Mouse (Mus musculus) CD4-positive, CD25-positive, alpha-beta regulatory T cell, adult 2 months (primary cell): Measurements from ENCODE around the gene Olfr1350.
"Not testable (repeated sequence)": the region's sequence is repeated elsewhere in the genome, so short reads cannot be mapped to it uniquely, and the experiment has no call there.

ENCODE experiments used
- DNase-seq: peaks from one replicate; pipeline ENCODE4 v3.0.0-alpha.2; 2012; ENCODE audit warnings: low read depth, low spot score

Gene Olfr1350

GRCm38 (mm10) chr7:6564541-6564940 lies at the start of gene Olfr1350:
TSS of gene Olfr1350 (plus strand) at chr7:6564841.
- DNase-seq, result no peak

GRCm38 (mm10) chr7:6521666-6522065 lies 43.0 kb upstream of the Olfr1350 start:
- no peak for DNase-seq

- no peak for DNase-seq
Observed at GRCm38 (mm10) chr7:6522850-6523249, 41.8 kb upstream of the Olfr1350 start, which contains the start of gene Olfr1349. TSS of gene Olfr1349 (minus strand) at chr7:6522950.

- no peak for DNase-seq
Observed at GRCm38 (mm10) chr7:6525001-6525400, 39.6 kb upstream of the Olfr1350 start.

- DNase-seq, result peak; percentile 11
Observed at GRCm38 (mm10) chr7:6526141-6526540, 38.5 kb upstream of the Olfr1350 start.

- no peak for DNase-seq
Observed at GRCm38 (mm10) chr7:6586096-6586759, 21.6 kb downstream of the Olfr1350 start.

- DNase-seq, result not testable (repeated sequence)
Observed at GRCm38 (mm10) chr7:6588766-6589165, 24.1 kb downstream of the Olfr1350 start.

- no peak for DNase-seq
Observed at GRCm38 (mm10) chr7:6603331-6603730, 38.7 kb downstream of the Olfr1350 start.
